Mouse (Mus musculus) layer of hippocampus, postnatal 36 days (tissue): Measurements from ENCODE around the gene Sardh. TPM values are rescaled to one million over a fixed set of nuclear protein-coding genes. Genes with fewer than 3 reads are reported as not detected.
A peak's percentile ranks its signal among the peaks of the same experiment; 100 is the strongest.

ENCODE experiments used
- DNase-seq, 2 experiments: peaks; one replicate each; pipeline ENCODE4 v3.0.0; 2022
- total RNA-seq, 2 experiments: library from RNA; stranded (reverse); gene quantifications; 2 replicates each; pipeline ENCODE4 v1.2.3; 2021

Gene Sardh
- 1 to 10 TPM; 7.2 to 8.7 TPM for total RNA-seq

DNA sequence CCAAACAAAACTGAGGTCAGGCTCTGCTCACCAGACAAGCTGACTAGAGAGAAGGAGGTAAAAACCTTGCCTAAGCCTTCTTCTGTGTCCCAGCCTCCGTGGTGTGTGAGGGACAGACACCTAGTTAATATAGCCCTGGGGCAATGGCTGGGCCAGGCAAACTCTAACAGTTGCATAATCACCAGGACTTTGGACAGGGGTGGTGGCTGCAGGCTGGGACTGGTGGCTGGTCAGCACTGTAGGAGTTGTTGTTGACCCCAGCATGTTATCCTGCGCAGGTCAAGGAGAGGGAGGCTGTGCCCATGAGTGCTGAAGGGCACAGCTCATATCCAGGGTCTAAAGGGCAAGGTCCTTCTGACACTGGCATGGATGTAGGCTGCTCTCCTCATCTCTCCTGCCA lies at the start of gene Sardh:
Gene Sardh (minus strand): TSS at position 127 of the 400 bp plus-strand sequence.
- DNase-seq, result no peak

DNA sequence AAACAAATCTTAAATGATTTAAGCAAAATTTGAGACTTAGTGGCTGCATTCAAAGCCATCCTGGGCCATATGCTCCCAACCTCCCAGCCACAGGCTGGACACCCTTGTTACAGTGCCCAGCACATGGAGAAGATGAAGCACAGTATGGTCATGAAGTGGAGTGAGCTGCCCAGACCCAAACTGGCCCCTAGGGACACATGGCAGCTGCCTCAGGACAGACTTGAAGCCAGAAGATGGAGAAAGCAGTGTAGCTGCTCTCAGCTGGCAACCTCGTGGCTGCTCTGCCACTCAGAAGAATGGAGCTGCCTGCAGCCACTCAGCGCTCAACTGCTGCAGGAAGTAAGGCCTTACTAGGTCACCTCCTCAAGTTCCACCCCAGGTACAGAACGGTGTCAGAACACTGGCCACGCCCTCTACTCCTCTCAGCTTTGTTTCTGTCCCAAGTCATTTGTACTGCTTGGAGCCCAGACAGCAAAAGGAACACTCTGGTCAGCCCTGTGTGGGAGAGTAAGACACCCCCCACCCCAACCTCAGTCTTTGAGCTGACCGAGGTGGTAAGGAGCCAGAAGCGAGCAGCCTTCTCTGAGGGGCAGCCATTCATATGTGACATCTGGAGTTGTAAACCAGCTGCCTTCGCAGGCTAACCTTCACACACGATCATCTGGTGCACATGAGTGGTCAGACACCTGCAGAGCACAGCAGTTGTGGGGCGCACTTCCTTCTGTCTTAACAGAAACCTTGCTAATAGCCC lies 48.7 kb upstream of the Sardh start:
- no peak for DNase-seq

- no peak for DNase-seq
Observed at GRCm38 (mm10) chr2:27294777-27295176, 46.6 kb upstream of the Sardh start.

DNA sequence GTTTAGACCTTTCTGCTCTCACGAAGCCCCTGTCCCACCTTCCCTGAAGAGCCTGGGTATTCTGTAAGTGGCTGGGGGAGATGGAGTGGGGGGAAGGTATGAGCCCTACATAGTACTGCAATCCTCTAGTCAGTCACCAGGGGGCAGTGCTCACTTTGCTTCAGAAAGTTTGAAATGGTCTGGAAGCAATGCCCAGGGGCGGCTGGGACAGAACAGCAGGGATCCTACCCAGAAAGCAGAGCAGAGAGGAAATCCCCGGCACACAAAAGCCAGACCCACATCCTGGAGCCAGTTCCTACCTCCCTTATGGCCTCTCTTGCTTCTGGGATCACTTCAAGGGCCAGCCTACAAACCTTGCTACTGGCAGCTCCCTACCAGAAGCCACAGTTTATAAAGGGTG lies 40.9 kb upstream of the Sardh start:
- DNase-seq, result peak; percentile 69 to 72

DNA sequence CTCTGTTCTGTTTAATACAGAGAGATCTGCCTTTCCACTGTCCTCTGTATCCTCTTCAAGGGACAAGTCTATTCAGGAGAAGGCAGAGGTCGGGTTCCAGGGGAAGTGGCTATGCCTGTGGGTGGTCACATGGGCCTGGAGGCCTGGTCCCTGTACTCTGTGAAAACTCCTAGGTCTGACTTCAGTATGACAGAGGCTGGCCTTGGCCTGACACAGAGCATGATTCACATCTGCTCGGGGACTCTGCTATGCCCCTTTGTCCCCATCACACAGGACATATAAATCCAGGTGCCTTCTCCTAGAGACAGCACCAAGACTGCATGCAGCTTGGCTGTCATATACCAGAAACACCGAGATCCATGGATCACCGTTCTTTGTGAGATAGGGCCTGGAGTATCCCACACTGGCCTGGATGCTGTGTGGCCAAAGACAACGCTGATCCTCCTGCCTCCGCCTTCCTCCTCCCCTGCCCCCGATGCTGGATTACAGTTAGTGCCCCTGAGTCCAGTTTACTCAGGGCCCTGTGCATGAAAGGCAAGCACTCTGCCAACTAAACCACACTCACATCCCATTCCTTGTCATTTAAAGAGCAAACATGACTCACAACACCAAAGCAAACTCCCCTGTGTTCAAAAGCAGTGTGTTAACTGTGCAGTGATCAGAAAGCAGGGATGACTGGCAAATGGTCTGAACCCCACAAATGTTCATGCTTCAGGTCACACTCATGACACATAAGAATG lies 39.0 kb upstream of the Sardh start:
- no peak for DNase-seq

DNA sequence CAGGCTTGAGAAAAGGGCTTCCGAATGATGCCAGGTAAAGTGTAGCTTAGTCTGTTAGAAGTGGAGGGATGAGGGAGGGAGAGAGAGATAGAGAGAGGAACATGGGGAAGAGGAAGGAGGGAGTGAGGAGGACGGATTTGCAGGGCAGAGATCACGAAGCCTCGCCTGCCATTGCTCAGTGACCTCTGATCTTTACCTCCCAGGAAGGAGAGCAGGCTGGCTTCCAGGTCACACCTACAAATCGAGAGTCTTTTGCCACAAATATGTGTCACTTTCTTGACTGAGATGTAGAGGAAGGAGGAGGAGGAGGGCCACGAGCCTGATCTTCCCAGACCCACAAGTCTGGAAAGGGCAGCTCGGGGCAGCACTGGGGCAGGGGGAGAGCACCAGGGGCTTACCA lies 36.3 kb upstream of the Sardh start:
- no peak for DNase-seq

DNA sequence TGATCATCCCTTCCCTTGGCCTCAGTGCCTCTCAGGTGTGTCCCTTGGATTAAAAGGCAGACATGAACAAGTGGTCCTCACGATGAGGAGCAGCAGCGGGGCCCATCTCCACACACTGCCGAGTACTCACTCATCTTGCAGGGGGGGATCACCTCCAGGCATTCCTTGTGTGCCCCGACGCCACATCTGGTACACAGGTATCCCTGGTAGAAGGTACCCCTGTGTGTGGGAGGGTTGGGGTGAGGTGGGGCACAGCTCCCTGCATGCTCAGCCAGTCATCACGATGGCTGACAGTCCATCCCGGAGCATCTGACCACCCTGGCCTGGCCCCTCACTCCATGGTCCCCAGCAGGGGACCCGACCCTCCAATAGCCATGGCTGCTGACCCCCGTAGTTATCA lies 33.6 kb upstream of the Sardh start:
- no peak for DNase-seq

- DNase-seq, result peak; percentile 61 to 67
Observed at GRCm38 (mm10) chr2:27280920-27281611, 32.9 kb upstream of the Sardh start.

- no peak for DNase-seq
Observed at GRCm38 (mm10) chr2:27278859-27279258, 30.7 kb upstream of the Sardh start.

DNA sequence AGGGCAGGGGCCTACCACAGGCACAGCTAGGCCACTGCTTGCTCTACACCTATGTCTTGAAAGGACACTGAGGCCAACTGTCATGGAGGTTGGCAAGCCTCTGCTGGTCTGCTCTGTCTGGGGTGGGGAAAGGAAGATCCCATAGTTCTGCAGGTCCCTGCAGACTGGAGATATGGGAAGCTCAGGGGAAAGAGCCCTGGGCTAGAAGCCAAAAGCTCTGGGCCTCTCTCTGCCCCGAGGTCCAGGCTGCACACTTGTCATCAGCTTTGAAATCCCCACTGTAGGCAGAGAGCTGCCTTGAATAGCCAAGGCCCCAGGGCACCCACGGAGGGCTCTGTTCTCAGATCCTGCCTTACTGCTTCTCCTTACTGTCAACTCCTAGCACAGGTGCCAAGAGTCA lies 20.2 kb upstream of the Sardh start:
- no peak for DNase-seq

DNA sequence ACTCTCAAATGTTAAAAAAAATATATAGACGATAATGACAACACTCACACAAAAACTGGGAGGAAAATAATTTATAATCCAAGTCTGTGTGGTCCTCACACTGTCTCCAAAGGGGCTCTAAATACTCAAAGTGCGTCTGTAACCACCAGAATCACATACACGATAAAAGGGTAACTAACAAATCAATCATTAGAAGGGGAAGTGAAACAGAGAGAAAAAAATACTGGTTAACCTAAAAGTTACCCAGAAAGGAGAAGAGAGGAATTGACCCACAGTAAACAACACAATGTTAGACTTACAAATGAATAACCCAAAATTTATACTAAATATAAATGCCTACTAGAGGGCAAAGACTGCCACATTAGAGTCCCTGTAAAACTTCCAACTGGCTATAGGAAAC lies 17.7 kb upstream of the Sardh start:
- no peak for DNase-seq

DNA sequence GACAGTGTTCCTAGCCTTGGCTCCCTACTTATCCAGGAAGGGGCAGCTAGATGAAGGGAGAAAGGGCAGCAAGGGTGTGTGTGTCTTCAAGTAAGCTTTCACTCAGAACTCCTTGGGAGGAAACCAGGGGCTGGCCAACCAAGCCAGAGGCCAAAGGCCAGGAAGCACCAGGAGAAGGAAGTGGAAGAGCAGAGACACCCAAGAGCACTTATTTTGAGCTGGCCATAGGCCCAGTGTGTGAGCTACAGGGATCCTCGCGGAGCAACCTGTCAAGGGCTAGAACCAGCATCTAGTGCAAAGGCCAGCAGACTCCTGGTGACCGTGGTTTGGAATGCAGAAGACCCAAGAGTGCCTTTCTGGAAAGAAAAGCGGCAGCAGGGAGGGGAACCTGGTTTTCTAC lies 14.8 kb upstream of the Sardh start:
- DNase-seq, result no peak

- no peak for DNase-seq
Observed at GRCm38 (mm10) chr2:27251434-27251833, 3.3 kb upstream of the Sardh start.

DNA sequence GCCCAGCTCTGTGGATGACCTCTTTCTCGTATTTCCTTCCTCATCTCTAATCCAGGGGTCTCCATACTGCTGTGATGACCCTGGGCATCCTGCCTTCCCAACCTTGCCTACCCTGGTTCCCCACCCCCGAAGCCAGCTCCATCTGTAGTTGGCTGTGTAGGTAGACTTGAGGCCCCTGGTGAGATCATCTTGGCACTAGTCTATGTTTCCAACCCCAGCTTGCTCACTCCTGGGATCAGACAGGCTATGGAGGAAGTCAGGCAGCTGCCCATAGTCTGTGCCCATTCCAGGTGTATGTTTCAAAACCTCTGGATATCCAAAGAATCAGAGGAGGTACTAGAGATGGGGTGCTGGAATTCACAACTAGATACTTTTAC lies 662 bp downstream of the Sardh start:
- no peak for DNase-seq

DNA sequence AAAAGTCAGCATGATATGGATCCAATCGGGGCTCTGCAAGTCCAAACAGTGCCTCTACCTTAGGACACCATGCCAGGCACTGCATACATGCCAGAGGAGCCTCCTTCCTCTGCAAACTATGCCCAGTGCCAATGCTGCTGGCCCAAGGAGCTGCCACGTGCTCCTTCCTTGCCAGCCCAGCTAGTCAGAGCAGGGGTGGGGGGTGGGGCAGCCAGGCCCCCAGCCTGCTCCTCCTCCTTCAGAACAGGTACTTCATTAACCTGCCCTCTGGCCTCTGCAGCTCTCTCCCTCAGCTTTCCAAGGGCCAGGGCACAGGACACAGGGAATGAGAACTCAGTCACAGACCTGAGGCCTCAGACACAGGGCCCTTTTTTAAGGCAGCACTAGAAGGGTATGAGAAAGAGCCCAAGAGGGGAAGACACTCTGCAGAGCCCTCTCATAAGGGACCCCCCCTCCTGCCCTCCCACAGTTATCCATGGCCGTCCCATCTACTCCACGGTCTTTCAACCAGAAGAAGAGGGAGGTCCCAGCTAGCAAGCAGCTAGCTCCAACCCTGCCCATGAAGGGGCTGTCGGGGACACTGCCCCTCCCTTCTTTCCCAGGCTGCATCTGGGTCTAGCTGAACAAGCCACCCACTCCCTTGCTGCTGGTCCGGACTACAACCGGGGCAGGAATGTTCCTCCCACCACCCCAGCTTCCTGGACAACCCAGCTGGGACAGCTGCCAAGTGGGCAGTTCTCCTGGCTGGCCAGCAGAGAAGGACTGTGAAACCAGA lies 1.2 kb downstream of the Sardh start:
- peak; percentile 65 to 73 for DNase-seq

GRCm38 (mm10) chr2:27245947-27246346 lies 2.2 kb downstream of the Sardh start:
- DNase-seq, result no peak

GRCm38 (mm10) chr2:27237342-27237741 lies 10.8 kb downstream of the Sardh start:
- DNase-seq, result no peak

GRCm38 (mm10) chr2:27235729-27236128 lies 12.4 kb downstream of the Sardh start:
- DNase-seq, result peak; percentile 77 to 78

- peak; percentile 46 to 66 for DNase-seq
Observed at GRCm38 (mm10) chr2:27232376-27232775, 15.8 kb downstream of the Sardh start.

GRCm38 (mm10) chr2:27229481-27230105 lies 18.5 kb downstream of the Sardh start:
- no peak for DNase-seq

GRCm38 (mm10) chr2:27228809-27229480 lies 19.2 kb downstream of the Sardh start:
- DNase-seq, result no peak

GRCm38 (mm10) chr2:27226572-27226971 lies 21.6 kb downstream of the Sardh start:
- no peak for DNase-seq
